Mouse (Mus musculus) heart, embryonic 14.5 days (tissue): Measurements from ENCODE around the gene Pbdc1. TPM values are rescaled to one million over a fixed set of nuclear protein-coding genes. Genes with fewer than 3 reads are reported as not detected.
A peak's percentile ranks its signal among the peaks of the same experiment; 100 is the strongest.
"Not testable (repeated sequence)": the region's sequence is repeated elsewhere in the genome, so short reads cannot be mapped to it uniquely, and the experiment has no call there.

Experiments used
- ATAC-seq: fragments of 200-750 bp; cut with Nextera tagmentation; 2 replicates; pipeline ENCODE4 v1.8.0; 2017; ENCODE audit warnings: low read depth, moderate TSS enrichment; ENCODE audit not compliant: insufficient number of reproducible peaks, insufficient read depth, low FRiP score
- H3K27ac ChIP-seq, 2 experiments: fragments of 200-500 bp in 1 of 2; fragments of 300-500 bp in 1 of 2; sonication (generic) in 1 of 2; replicated peaks in 1 of 2; 2 replicates each; pipeline ENCODE4 v1.5.1; 2012 to 2014; ENCODE audit warnings: low read depth in 2 of 2, low read length in 2 of 2, control low read depth in 1 of 2, mild to moderate bottlenecking in 1 of 2, mixed read lengths in 1 of 2; ENCODE audit not compliant: control insufficient read depth in 1 of 2, insufficient read depth in 1 of 2
- H3K27me3 ChIP-seq: fragments of 300-500 bp; sonication (generic); 2 replicates; pipeline ENCODE4 v1.6.1; 2014; ENCODE audit warnings: mild to moderate bottlenecking, low read length, control low read depth; ENCODE audit not compliant: control insufficient read depth, insufficient read depth
- H3K36me3 ChIP-seq: fragments of 300-500 bp; sonication (generic); 2 replicates; pipeline ENCODE4 v1.6.1; 2014; ENCODE audit warnings: mild to moderate bottlenecking, control low read depth, low read length, mixed read lengths; ENCODE audit not compliant: control insufficient read depth, insufficient read depth
- H3K4me1 ChIP-seq, 2 experiments: fragments of 200-500 bp in 1 of 2; fragments of 300-500 bp in 1 of 2; sonication (generic) in 1 of 2; 2 replicates each; pipeline ENCODE4 v1.6.1; 2012 to 2014; ENCODE audit warnings: low read length in 2 of 2, control low read depth in 1 of 2, mixed read lengths in 1 of 2; ENCODE audit not compliant: control insufficient read depth in 2 of 2, insufficient read depth in 2 of 2
- H3K4me2 ChIP-seq: fragments of 300-500 bp; sonication (generic); 2 replicates; pipeline ENCODE4 v1.6.1; 2014; ENCODE audit warnings: mild to moderate bottlenecking, low read length
- H3K4me3 ChIP-seq, 2 experiments: fragments of 200-500 bp in 1 of 2; fragments of 300-500 bp in 1 of 2; sonication (generic) in 1 of 2; 2 replicates each; pipeline ENCODE4 v1.5.1; 2012 to 2014; ENCODE audit warnings: low read length in 2 of 2, mild to moderate bottlenecking in 2 of 2, control low read depth in 1 of 2, low read depth in 1 of 2, moderate library complexity in 1 of 2; ENCODE audit not compliant: control insufficient read depth in 1 of 2, insufficient read depth in 1 of 2
- H3K9ac ChIP-seq: fragments of 300-500 bp; sonication (generic); 2 replicates; pipeline ENCODE4 v1.6.1; 2014; ENCODE audit warnings: mild to moderate bottlenecking, low read length
- H3K9me3 ChIP-seq: fragments of 300-500 bp; sonication (generic); 2 replicates; pipeline ENCODE4 v1.6.1; 2016; ENCODE audit warnings: low read length, control low read depth; ENCODE audit not compliant: control insufficient read depth
- WGBS: fragments of 180-500 bp; shearing (Covaris S2); extraction: QIAGEN DNeasy Blood & Tissue Kit; methylation state at CpG from one replicate; pipeline ENCODE4 v1.1.7; 2014; 5-methylcytosine and 5-hydroxymethylcytosine counted together
- polyA plus RNA-seq: library from polyadenylated mRNA; unstranded; fragments of >200 nt; fragmentation: Nextera tagmentation; extraction: Ambion mirVana; gene quantifications from 2 replicates; pipeline ENCODE4 v1.2.1, GENCODE M21; 2014

The Pbdc1 gene
- polyA plus RNA-seq, 1 experiment from 2014 or later = 39.0 TPM

- not testable (repeated sequence) for H3K27ac ChIP-seq, H3K27me3 ChIP-seq, H3K4me2 ChIP-seq, H3K9me3 ChIP-seq, ATAC-seq, H3K9ac ChIP-seq, H3K4me3 ChIP-seq, H3K4me1 ChIP-seq
- 87% methylated on average over 7 of the region's 7 CpGs for WGBS
- peaks cover 35% of the 10 kb centered on the region for H3K36me3 ChIP-seq
These were observed 3.5 kb downstream of the Pbdc1 start for GRCm38 (mm10) chrX:105083013-105083412.

DNA sequence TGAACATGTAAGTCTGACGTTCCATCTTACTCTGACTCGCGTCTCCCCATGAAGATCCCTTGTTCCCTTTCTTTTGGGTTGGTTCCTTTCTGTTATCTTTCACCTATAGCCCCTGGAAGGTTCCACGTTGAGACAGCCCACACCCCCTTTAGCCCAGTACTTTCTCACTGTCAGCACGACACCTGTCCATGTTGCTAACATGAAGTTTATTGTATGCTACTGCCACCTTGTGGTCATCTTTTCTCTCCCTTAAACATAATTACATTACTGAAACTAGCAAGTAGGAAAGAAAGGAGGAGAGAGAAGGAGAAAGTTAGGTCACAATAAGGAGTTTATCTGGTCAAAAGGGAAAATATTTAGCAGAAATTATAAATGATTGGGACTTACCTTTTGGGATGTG is 24.6 kb downstream of the Pbdc1 start:
- Histone ChIP-seq H3K27me3 (no peaks in the 10 kb centered on the region), H3K4me2 (no peak overlapping the region), H3K27ac (no peak overlapping the region), H3K9me3 (no peaks in the 10 kb centered on the region), H3K36me3 (no peaks in the 10 kb centered on the region), H3K9ac (no peak overlapping the region), H3K4me1 (no peaks in the 10 kb centered on the region), H3K4me3 (no peak overlapping the region)
- no peak for ATAC-seq
- 36% methylated on average over 5 of the region's 5 CpGs for WGBS

- WGBS = 39% methylated on average over 2 of the region's 2 CpGs
- no peak overlapping the region for H3K9ac ChIP-seq
- no peaks in the 10 kb centered on the region for H3K9me3 ChIP-seq
- no peaks in the 10 kb centered on the region for H3K4me1 ChIP-seq
- no peaks in the 10 kb centered on the region for H3K36me3 ChIP-seq
- H3K27ac ChIP-seq = no peak overlapping the region
- H3K4me2 ChIP-seq = no peak overlapping the region
- H3K27me3 ChIP-seq = peaks cover 7% of the 10 kb centered on the region; the same call in 1 of the 2 replicates
- no peak overlapping the region for H3K4me3 ChIP-seq
- no peak for ATAC-seq
These were observed 35.4 kb downstream of the Pbdc1 start for GRCm38 (mm10) chrX:105114994-105115393.

GRCm38 (mm10) chrX:105120275-105121226 is 41.0 kb downstream of the Pbdc1 start, which contains the start of gene Magee1:
Magee1 (plus strand) TSS chrX:105120378.
- ATAC-seq = peak; percentile 75
- WGBS = 15% methylated on average over 64 of the region's 65 CpGs
- H3K27ac ChIP-seq = 0 out of 4 replicates have a peak within 1 kb of the TSS, but pooled peaks have one; percentile 19

DNA sequence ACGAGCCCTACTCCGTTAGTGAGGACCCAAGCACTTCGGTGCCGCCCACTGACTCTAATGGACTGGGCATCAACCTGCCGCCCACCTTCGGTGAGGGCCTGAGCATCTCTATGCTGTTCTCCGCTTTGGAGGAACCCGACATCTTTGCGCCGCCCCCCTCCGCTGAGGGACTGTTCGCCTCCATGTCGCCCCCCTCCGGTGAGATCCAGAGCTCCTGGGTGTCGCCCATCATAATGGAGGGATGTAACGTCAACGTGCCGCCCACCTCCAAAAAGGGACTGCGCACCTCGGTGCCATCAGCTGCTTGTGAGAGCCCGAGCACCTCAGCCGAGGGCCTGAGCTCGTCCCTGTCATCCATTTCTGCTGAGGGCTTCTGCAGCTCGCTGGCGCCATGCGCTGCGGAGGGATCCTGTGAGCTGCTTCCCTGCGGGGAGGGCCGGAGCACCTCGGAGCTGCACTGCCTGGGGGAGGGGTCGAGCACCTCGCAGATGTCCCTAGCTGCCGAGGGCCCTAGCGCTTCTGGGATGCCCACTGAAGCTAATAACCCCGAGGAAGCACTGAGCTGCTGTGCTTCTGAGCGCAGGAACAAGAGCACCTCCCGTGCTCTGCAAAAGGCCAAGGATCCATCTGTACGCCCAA is 41.8 kb downstream of the Pbdc1 start:
- peak; percentile 68; the same call in 1 of the 2 replicates for ATAC-seq
- 17% methylated on average over 38 of the region's 38 CpGs for WGBS
- Histone ChIP-seq H3K36me3 (0 out of 2 replicates have a peak, but pooled peaks cover 7% of the 10 kb centered on the region), H3K27ac (no peak overlapping the region), H3K9ac (peak overlapping the region; percentile 73), H3K4me1 (no peaks in the 10 kb centered on the region; a peak in 1 of 4 replicates), H3K9me3 (no peaks in the 10 kb centered on the region), H3K4me2 (peak overlapping the region; percentile 83), H3K4me3 (peak overlapping the region; percentile 55 to 73), H3K27me3 (peaks cover 18% of the 10 kb centered on the region)

More at GRCm38 (mm10) chrX:105120275-105121226, 41.0 kb downstream of the Pbdc1 start, which contains the start of gene Magee1:
- H3K9me3 ChIP-seq = no peaks in the 10 kb centered on the region
- H3K27me3 ChIP-seq = peaks cover 18% of the 10 kb centered on the region
- peak within 1 kb of the TSS; percentile 55 to 73 for H3K4me3 ChIP-seq
- H3K4me2 ChIP-seq = peak within 1 kb of the TSS; percentile 83
- H3K9ac ChIP-seq = peak within 1 kb of the TSS; percentile 73
- H3K4me1 ChIP-seq = no peaks in the 10 kb centered on the region; a peak in 1 of 4 replicates
- H3K36me3 ChIP-seq = 0 out of 2 replicates have a peak, but pooled peaks cover 7% of the 10 kb centered on the region

GRCm38 (mm10) chrX:105124903-105125302 is 45.3 kb downstream of the Pbdc1 start:
- Histone ChIP-seq H3K4me2 (no peak overlapping the region), H3K36me3 (0 out of 2 replicates have a peak, but pooled peaks cover 7% of the 10 kb centered on the region), H3K9me3 (no peaks in the 10 kb centered on the region), H3K4me3 (no peak overlapping the region), H3K27me3 (peaks cover 11% of the 10 kb centered on the region), H3K27ac (no peak overlapping the region), H3K9ac (no peak overlapping the region), H3K4me1 (no peaks in the 10 kb centered on the region; a peak in 1 of 4 replicates)
- no peak for ATAC-seq
- 13% methylated on average over 2 of the region's 3 CpGs for WGBS

- no peak for ATAC-seq
These were observed 72.4 kb downstream of the Pbdc1 start for GRCm38 (mm10) chrX:105151872-105152461.

More at GRCm38 (mm10) chrX:105151872-105152461, 72.4 kb downstream of the Pbdc1 start:
- Histone ChIP-seq H3K4me3 (peak overlapping the region; percentile 24 to 39; a peak in 3 of 4 replicates), H3K27ac (no peak overlapping the region), H3K9ac (no peak overlapping the region; the same call in 1 of the 2 replicates), H3K36me3 (no peaks in the 10 kb centered on the region), H3K4me2 (peak overlapping the region; percentile 54), H3K4me1 (no peaks in the 10 kb centered on the region), H3K9me3 (no peaks in the 10 kb centered on the region), H3K27me3 (no peaks in the 10 kb centered on the region; the same call in none of the 2 replicates)
- WGBS = 37% methylated on average over 25 of the region's 26 CpGs
